Mouse (Mus musculus) hindbrain, embryonic 13.5 days (tissue): ENCODE data around the gene Fam155a. TPM values are rescaled to one million over a fixed set of nuclear protein-coding genes. Genes with fewer than 3 reads are reported as not detected.

Experiments
- microRNA-seq: library from miRNA; unstranded; fragments of <30 nt; microRNA quantifications from one replicate; pipeline ENCODE4, GENCODE M21; 2016
- polyA plus RNA-seq: library from polyadenylated mRNA; unstranded; fragments of >200 nt; fragmentation: Nextera tagmentation; extraction: Ambion mirVana; gene quantifications from 2 replicates; pipeline ENCODE4 v1.2.1, GENCODE M21; 2015

The Fam155a gene
- polyA plus RNA-seq, 1 experiment from 2014 or later, result 26.4 TPM

Small RNA genes lying within 50 kb of the gene (microRNA-seq; reads per million reads assigned to microRNA genes)
- gene Gm47312, result not detected

Other genes with a start within 250 kb of the Fam155a start
- gene Gm10217, start 93.1 kb upstream of the Fam155a start, polyA plus RNA-seq, result not detected in 2 replicates
- gene Lig4, start 206.5 kb upstream of the Fam155a start, polyA plus RNA-seq, result 11.1 and 12.1 TPM in 2 replicates
- 12.8 and 14.6 TPM in 2 replicates for gene Abhd13, start 206.5 kb upstream of the Fam155a start, polyA plus RNA-seq
- gene Tnfsf13b, start 235.3 kb upstream of the Fam155a start, polyA plus RNA-seq, result 0.08 and 0.36 TPM in 2 replicates